Comparison of ENCODE assay signal across 11 mouse cellular contexts in genomic region chr16:16865696-16866561, GRCm38 (mm10). TPM values are rescaled to one million over a fixed set of nuclear protein-coding genes. Genes with fewer than 3 reads are reported as not detected.
DNase-seq lines count a peak whose midpoint lies in the region; ATAC-seq lines count a peak whose summit lies in the region.
"Had no signal": no experiment of that assay in that cellular context is flagged by ENCODE, and none has a peak within 500 bp of the region (broad histone marks: within the 10 kb centered on the region; RNA-seq: fewer than 3 reads in every experiment).

No protein-coding gene starts in this region.

- ATAC-seq in heart, embryonic 16.5 days (replicated peaks; ENCODE audit: extremely low read depth, insufficient read depth, low FRiP score) = no peak

- no peak overlapping the region for H3K9ac ChIP-seq in heart, embryonic 16.5 days (ENCODE audit: low read length)
- H3K9ac ChIP-seq: midbrain, embryonic 12.5 days had no signal

- no peak overlapping the region for H3K4me3 ChIP-seq in heart, embryonic 16.5 days (ENCODE audit: low read length)
- H3K4me3 ChIP-seq: midbrain, embryonic 12.5 days had no signal

- H3K9me3 ChIP-seq in heart, embryonic 16.5 days (replicated peaks; ENCODE audit: control insufficient read depth, low read length) = no peaks in the 10 kb centered on the region
- H3K9me3 ChIP-seq: midbrain, embryonic 12.5 days had no signal

- H3K36me3 ChIP-seq in heart, embryonic 16.5 days (ENCODE audit: control insufficient read depth, insufficient read depth) = no peaks in the 10 kb centered on the region
- H3K36me3 ChIP-seq: midbrain, embryonic 12.5 days had no signal

- WGBS in heart, embryonic 16.5 days = 48% methylated on average over 4 of the region's 5 CpGs

- H3K4me1 ChIP-seq in heart, embryonic 16.5 days (ENCODE audit: control insufficient read depth, insufficient read depth, low read length) = no peaks in the 10 kb centered on the region
- H3K4me1 ChIP-seq: midbrain, embryonic 12.5 days had no signal

- H3K27ac ChIP-seq in heart, embryonic 16.5 days (ENCODE audit: low read length) = 0 out of 2 replicates have a peak overlapping the region, but pooled peaks have one; percentile 26
- H3K27ac ChIP-seq: midbrain, embryonic 12.5 days had no signal

- H3K4me2 ChIP-seq in heart, embryonic 16.5 days (ENCODE audit: low read depth, low read length) = no peak overlapping the region
- H3K4me2 ChIP-seq: midbrain, embryonic 12.5 days had no signal

- H3K27me3 ChIP-seq in heart, embryonic 16.5 days (ENCODE audit: control insufficient read depth, insufficient read depth, low read length) = no peaks in the 10 kb centered on the region
- H3K27me3 ChIP-seq: midbrain, embryonic 12.5 days had no signal

- DNase-seq in urinary bladder, postnatal 14 days (ENCODE audit: low spot score) = peak; percentile 37
- no peak for DNase-seq in urinary bladder, adult 18-20 months (ENCODE audit: low spot score in 2 of 2)
- DNase-seq in lung, adult 18-20 months = peak; percentile 75 to 82
- no peak for DNase-seq in layer of hippocampus, postnatal 36 days
- DNase-seq in cerebellum, adult 8-10 months = no peak
- no peak for DNase-seq in right cerebral cortex, adult 2 months (ENCODE audit: low spot score in 2 of 2)
- no peak for DNase-seq in urinary bladder, postnatal 36 days (ENCODE audit: low spot score in 2 of 2)
- DNase-seq: adrenal gland, postnatal 10 days had no signal

RNA-seq across cellular contexts. Expression of gene Igll1, which starts 2.1 kb away (rescaled TPM):
- 0.24 TPM in 1 of 2 replicates, not detected in the other for polyA plus RNA-seq in heart, embryonic 16.5 days (2015; fragmentation: Nextera tagmentation; extraction: Ambion mirVana)
- total RNA-seq in layer of hippocampus, postnatal 36 days (2021) = not detected
- polyA plus RNA-seq: midbrain, embryonic 12.5 days; small intestine, adult 2 months had no signal

RNA-seq across cellular contexts. Expression of gene Top3b, which starts 4.6 kb away (rescaled TPM):
- polyA plus RNA-seq in heart, embryonic 16.5 days (2015; fragmentation: Nextera tagmentation; extraction: Ambion mirVana) = 45.1 and 45.2 TPM in 2 replicates
- 10 to 100 TPM; 56.6 to 71.4 TPM for total RNA-seq in layer of hippocampus, postnatal 36 days (2021)

RNA-seq across cellular contexts. Expression of gene Vpreb1, which starts 4.7 kb away (rescaled TPM):
- 1.4 and 1.5 TPM in 2 replicates for polyA plus RNA-seq in heart, embryonic 16.5 days (2015; fragmentation: Nextera tagmentation; extraction: Ambion mirVana)
- total RNA-seq in layer of hippocampus, postnatal 36 days (2021) = 1 to 10 TPM in 1 of 2 experiments, not detected in 1; 1.5 TPM

RNA-seq across cellular contexts. Expression of gene Ppm1f, which starts 30.3 kb away (rescaled TPM):
- polyA plus RNA-seq in heart, embryonic 16.5 days (2015; fragmentation: Nextera tagmentation; extraction: Ambion mirVana) = 25.8 and 28.5 TPM in 2 replicates
- total RNA-seq in layer of hippocampus, postnatal 36 days (2021) = 10 to 100 TPM; 47.0 to 49.5 TPM

RNA-seq across cellular contexts. Expression of gene Spag6l, which starts 36.7 kb away (rescaled TPM):
- polyA plus RNA-seq in heart, embryonic 16.5 days (2015; fragmentation: Nextera tagmentation; extraction: Ambion mirVana) = 0.56 and 1.6 TPM in 2 replicates
- total RNA-seq in layer of hippocampus, postnatal 36 days (2021) = 1 to 10 TPM; 8.9 to 9.4 TPM
- polyA plus RNA-seq: small intestine, adult 2 months had no signal

Comparison
In these comparisons a context has a peak if more than half of its experiments do, and no peak if none do; other contexts are left out.
1. DNase-seq: peak in urinary bladder, postnatal 14 days (single experiment) and lung, adult 18-20 months (2 of 2); none in urinary bladder, adult 18-20 months (0 of 2), layer of hippocampus, postnatal 36 days (0 of 2), cerebellum, adult 8-10 months (single experiment), right cerebral cortex, adult 2 months (0 of 2) and urinary bladder, postnatal 36 days (0 of 2).